ENCODE assay signal across 8 mouse cellular contexts in the genomic region with DNA sequence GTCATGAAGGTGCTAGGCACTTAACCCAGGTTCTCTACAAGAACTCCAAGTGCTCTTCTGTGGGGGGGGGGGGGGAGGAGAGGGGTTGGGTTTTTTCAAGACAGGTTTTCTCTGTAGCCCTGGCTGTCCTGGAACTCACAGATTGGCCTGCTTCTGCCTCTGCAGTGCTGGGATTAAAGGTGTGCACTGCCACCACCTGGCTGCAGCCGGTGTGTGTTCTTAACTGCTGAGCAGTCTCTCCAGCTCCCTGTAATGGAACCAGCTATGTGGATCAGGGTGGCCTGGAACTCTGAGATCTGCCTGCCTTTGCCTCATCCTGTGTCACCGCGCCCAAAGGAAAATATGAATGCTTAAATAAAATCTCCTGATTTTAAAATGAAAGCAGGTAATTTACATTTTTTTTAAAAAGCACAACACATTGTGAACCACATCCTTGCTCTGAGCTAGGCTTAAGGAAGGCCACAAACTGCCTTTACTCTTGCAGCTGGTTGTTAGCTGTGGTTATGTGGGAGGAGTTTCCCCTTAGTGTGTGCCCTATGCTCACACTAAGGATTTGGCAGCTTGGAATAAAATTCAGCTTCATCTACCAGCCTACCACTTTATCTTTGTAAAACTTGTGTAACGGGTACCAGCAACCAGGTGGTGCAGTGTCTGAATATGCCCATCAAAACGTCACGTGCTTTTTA.
A peak's percentile ranks its signal among the peaks of the same experiment; 100 is the strongest.
DNase-seq lines count a peak whose midpoint lies in the region; ATAC-seq and TF ChIP-seq lines count a peak whose summit lies in the region.

No protein-coding gene starts in this region.

- ATAC-seq in intestine, postnatal 0 days = peak; percentile 63
- peak; percentile 30 for ATAC-seq in megakaryocyte, adult 5-6 weeks (ENCODE audit: poor library complexity, severe bottlenecking)

- peak; percentile 81 for TF ChIP-seq CTCF in intestine, postnatal 0 days (IDR thresholded peaks at IDR 0.05; ENCODE audit: low read depth)

- WGBS in intestine, postnatal 0 days = 44% methylated on average over 6 of the region's 6 CpGs

- no peak overlapping the region for H3K4me3 ChIP-seq in intestine, postnatal 0 days (ENCODE audit: low read depth, low read length)

- peak overlapping the region; percentile 88 for H3K4me2 ChIP-seq in intestine, postnatal 0 days (replicated peaks; ENCODE audit: low read depth)

- peaks cover 10% of the 10 kb centered on the region for H3K4me1 ChIP-seq in intestine, postnatal 0 days (replicated peaks; ENCODE audit: control insufficient read depth, insufficient read depth, low read length)

- no peaks in the 10 kb centered on the region for H3K36me3 ChIP-seq in intestine, postnatal 0 days (ENCODE audit: control insufficient read depth, insufficient read depth)

- H3K27me3 ChIP-seq in intestine, postnatal 0 days (replicated peaks; ENCODE audit: control insufficient read depth, insufficient read depth, low read length) = no peaks in the 10 kb centered on the region

- no peak overlapping the region for H3K9ac ChIP-seq in intestine, postnatal 0 days (ENCODE audit: low read depth, low read length)

- DNase-seq in cerebellum, adult 9-10 months = peak; percentile 38
- no peak for DNase-seq in cerebellum, adult 11-12 months
- DNase-seq in urinary bladder, postnatal 14 days (ENCODE audit: low spot score) = peak; percentile 56
- DNase-seq in urinary bladder, adult 18-20 months (ENCODE audit: low spot score in 2 of 2) = no peak
- no peak for DNase-seq in frontal cortex, postnatal 10 days (ENCODE audit: low spot score in 2 of 2)
- DNase-seq in adrenal gland, adult 18-20 months (ENCODE audit: low spot score in 2 of 2) = no peak

- peak overlapping the region; percentile 98 for H3K27ac ChIP-seq in intestine, postnatal 0 days (ENCODE audit: low read depth, low read length)

- no peaks in the 10 kb centered on the region for H3K9me3 ChIP-seq in intestine, postnatal 0 days (ENCODE audit: control insufficient read depth)

Comparison
In these comparisons a context has a peak if more than half of its experiments do, and no peak if none do; other contexts are left out.
1. DNase-seq: peak in cerebellum, adult 9-10 months (single experiment) and urinary bladder, postnatal 14 days (single experiment); none in cerebellum, adult 11-12 months (single experiment), urinary bladder, adult 18-20 months (0 of 2), frontal cortex, postnatal 10 days (0 of 2) and adrenal gland, adult 18-20 months (0 of 2).